Mouse (Mus musculus): ENCODE measurements around the gene Gps2. TPM values are rescaled to one million over a fixed set of nuclear protein-coding genes. Genes with fewer than 3 reads are reported as not detected.

Gene Gps2
- polyA plus RNA-seq, 2 experiments = 79.5 to 82.7 TPM

GRCm38 (mm10) chr11:69933066-69933465 is 19.4 kb downstream of the Gps2 start:
- no peaks in the 10 kb centered on the region for H3K9me3 ChIP-seq (ENCODE audit: control insufficient read depth, low read length)
- no peak overlapping the region for H3K9ac ChIP-seq (replicated peaks)
- H3K27ac ChIP-seq = no peak overlapping the region
- TF ChIP-seq CTCF (IDR thresholded peaks at IDR 0.05; ENCODE audit: low read depth) = no peak
- no peak for TF ChIP-seq EP300 (IDR thresholded peaks at IDR 0.05; ENCODE audit: low read depth)
- no peaks in the 10 kb centered on the region for H3K36me3 ChIP-seq (replicated peaks; ENCODE audit: control insufficient read depth, insufficient read depth, low read depth)
- H3K4me2 ChIP-seq (ENCODE audit: low read depth) = no peak overlapping the region
- WGBS (ENCODE audit: insufficient replicate concordance) = 53% methylated on average over 4 of the region's 4 CpGs
- H3K4me3 ChIP-seq (ENCODE audit: insufficient read depth in 1 of 2, low read depth in 2 of 2, low read length in 2 of 2) = no peak overlapping the region
- DNase-seq (ENCODE audit: low read depth in 3 of 3, low spot score in 3 of 3) (no peak), ATAC-seq (ENCODE audit: insufficient read depth) (no peak)
- peaks cover 39% of the 10 kb centered on the region for H3K27me3 ChIP-seq (ENCODE audit: control insufficient read depth, insufficient read depth, low read length)
- H3K4me1 ChIP-seq (replicated peaks; ENCODE audit: control insufficient read depth in 2 of 2, insufficient read depth in 2 of 2, low read length in 1 of 2) = peaks cover 10 to 12% of the 10 kb centered on the region in 2 experiments

DNA sequence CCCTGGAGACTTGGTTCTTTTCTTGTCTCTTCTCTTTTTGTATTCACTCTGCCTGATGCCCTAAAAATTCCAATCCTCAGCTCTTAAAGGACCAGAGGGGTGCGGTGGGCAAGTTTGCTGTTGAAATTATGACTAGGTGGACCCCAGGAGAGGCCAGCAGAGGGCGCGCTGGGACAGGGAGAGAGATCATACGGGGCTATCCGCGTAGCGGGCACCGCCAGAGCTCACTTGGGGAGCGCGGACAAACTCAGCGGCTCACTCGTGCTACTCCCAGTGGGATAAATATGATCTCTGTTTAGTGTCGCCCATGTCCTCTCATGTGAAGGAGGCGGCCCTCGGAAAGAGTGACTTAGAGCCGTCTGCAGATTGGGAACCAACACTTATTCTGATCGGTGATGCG is 20.5 kb downstream of the Gps2 start:
- Histone ChIP-seq H3K4me2 (ENCODE audit: low read depth) (peak overlapping the region; percentile 73), H3K9me3 (ENCODE audit: control insufficient read depth, low read length) (no peaks in the 10 kb centered on the region), H3K36me3 (replicated peaks; ENCODE audit: control insufficient read depth, insufficient read depth, low read depth) (no peaks in the 10 kb centered on the region), H3K9ac (replicated peaks) (no peak overlapping the region), H3K4me3 (ENCODE audit: insufficient read depth in 1 of 2, low read depth in 2 of 2, low read length in 2 of 2) (peak overlapping the region; percentile 8 to 25; a peak in 2 of 4 replicates), H3K27me3 (ENCODE audit: control insufficient read depth, insufficient read depth, low read length) (peaks cover 50% of the 10 kb centered on the region), H3K27ac (no peak overlapping the region), H3K4me1 (replicated peaks; ENCODE audit: control insufficient read depth in 2 of 2, insufficient read depth in 2 of 2, low read length in 1 of 2) (peaks cover 10 to 12% of the 10 kb centered on the region in 2 experiments)
- TF ChIP-seq EP300 (IDR thresholded peaks at IDR 0.05; ENCODE audit: low read depth) (no peak), CTCF (IDR thresholded peaks at IDR 0.05; ENCODE audit: low read depth) (peak; percentile 98)
- ATAC-seq (ENCODE audit: insufficient read depth) (peak; percentile 59), DNase-seq (ENCODE audit: low read depth in 3 of 3, low spot score in 3 of 3) (peak; percentile 67 to 80 (median 71))
- 2% methylated on average over 18 of the region's 18 CpGs for WGBS (ENCODE audit: insufficient replicate concordance)

GRCm38 (mm10) chr11:69934681-69935080 is 21.0 kb downstream of the Gps2 start:
- TF ChIP-seq CTCF (IDR thresholded peaks at IDR 0.05; ENCODE audit: low read depth) = no peak
- TF ChIP-seq EP300 (IDR thresholded peaks at IDR 0.05; ENCODE audit: low read depth) = no peak
- Histone ChIP-seq H3K4me3 (ENCODE audit: insufficient read depth in 1 of 2, low read depth in 2 of 2, low read length in 2 of 2) (peak overlapping the region in 1 of 2 experiments; percentile 25; a peak in 2 of 4 replicates), H3K9me3 (ENCODE audit: control insufficient read depth, low read length) (no peaks in the 10 kb centered on the region), H3K4me1 (replicated peaks; ENCODE audit: control insufficient read depth in 2 of 2, insufficient read depth in 2 of 2, low read length in 1 of 2) (peaks cover 10 to 12% of the 10 kb centered on the region in 2 experiments), H3K27me3 (ENCODE audit: control insufficient read depth, insufficient read depth, low read length) (peaks cover 53% of the 10 kb centered on the region), H3K36me3 (replicated peaks; ENCODE audit: control insufficient read depth, insufficient read depth, low read depth) (no peaks in the 10 kb centered on the region), H3K4me2 (ENCODE audit: low read depth) (peak overlapping the region; percentile 73), H3K27ac (no peak overlapping the region), H3K9ac (replicated peaks) (no peak overlapping the region)
- DNase-seq (ENCODE audit: low read depth in 3 of 3, low spot score in 3 of 3) (no peak), ATAC-seq (ENCODE audit: insufficient read depth) (no peak)
- WGBS (ENCODE audit: insufficient replicate concordance) = 12% methylated on average over 6 of the region's 6 CpGs

- H3K27ac ChIP-seq = no peak within 1 kb of the TSS
- WGBS (ENCODE audit: insufficient replicate concordance) = 2% methylated on average over 61 of the region's 62 CpGs
- peak within 1 kb of the TSS; percentile 39; the same call in 1 of the 2 replicates for H3K9ac ChIP-seq (replicated peaks)
- peaks cover 10 to 12% of the 10 kb centered on the region in 2 experiments for H3K4me1 ChIP-seq (replicated peaks; ENCODE audit: control insufficient read depth in 2 of 2, insufficient read depth in 2 of 2, low read length in 1 of 2)
- no peaks in the 10 kb centered on the region for H3K36me3 ChIP-seq (replicated peaks; ENCODE audit: control insufficient read depth, insufficient read depth, low read depth)
- peak within 1 kb of the TSS; percentile 73 for H3K4me2 ChIP-seq (ENCODE audit: low read depth)
- H3K9me3 ChIP-seq (ENCODE audit: control insufficient read depth, low read length) = no peaks in the 10 kb centered on the region
- peak within 1 kb of the TSS; percentile 10 to 53 for H3K4me3 ChIP-seq (ENCODE audit: insufficient read depth in 1 of 2, low read depth in 2 of 2, low read length in 2 of 2)
- H3K27me3 ChIP-seq (ENCODE audit: control insufficient read depth, insufficient read depth, low read length) = peaks cover 53% of the 10 kb centered on the region
- TF ChIP-seq EP300 (IDR thresholded peaks at IDR 0.05; ENCODE audit: low read depth) (no peak), CTCF (IDR thresholded peaks at IDR 0.05; ENCODE audit: low read depth) (0 out of 2 replicates have a peak, but pooled peaks have one; percentile 18)
- ATAC-seq (ENCODE audit: insufficient read depth) (peak; percentile 75), DNase-seq (ENCODE audit: low read depth in 3 of 3, low spot score in 3 of 3) (peak in 1 of 3 experiments; percentile 74)
These were observed 21.6 kb downstream of the Gps2 start, which contains the start of gene Ybx2 for GRCm38 (mm10) chr11:69935137-69935879. Ybx2 (plus strand) TSS chr11:69935796.

DNA sequence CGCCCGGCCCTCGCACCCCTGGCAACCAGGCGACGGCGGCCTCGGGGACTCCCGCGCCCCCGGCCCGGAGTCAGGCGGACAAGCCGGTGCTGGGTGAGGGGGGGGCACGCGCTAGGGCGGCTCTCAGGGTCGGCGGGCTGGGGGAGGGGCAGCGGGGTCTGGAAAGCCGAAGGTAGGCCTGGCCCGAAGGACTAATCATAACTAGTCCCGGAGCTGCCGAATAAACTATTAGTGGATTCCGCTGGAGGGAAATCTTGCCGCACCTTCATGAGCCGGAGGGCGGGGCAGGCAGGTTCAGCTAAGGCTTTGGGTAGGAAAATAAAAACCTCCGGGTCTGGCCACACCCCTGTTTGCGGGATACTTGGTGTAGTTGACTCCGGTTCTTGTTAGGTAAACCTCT is 22.5 kb downstream of the Gps2 start:
- no peak for TF ChIP-seq EP300 (IDR thresholded peaks at IDR 0.05; ENCODE audit: low read depth)
- no peak for TF ChIP-seq CTCF (IDR thresholded peaks at IDR 0.05; ENCODE audit: low read depth)
- H3K4me1 ChIP-seq (replicated peaks; ENCODE audit: control insufficient read depth in 2 of 2, insufficient read depth in 2 of 2, low read length in 1 of 2) = peaks cover 10 to 12% of the 10 kb centered on the region in 2 experiments
- no peak overlapping the region for H3K27ac ChIP-seq
- WGBS (ENCODE audit: insufficient replicate concordance) = 5% methylated on average over 30 of the region's 30 CpGs
- peak overlapping the region in 1 of 2 experiments; percentile 53; a peak in 2 of 4 replicates for H3K4me3 ChIP-seq (ENCODE audit: insufficient read depth in 1 of 2, low read depth in 2 of 2, low read length in 2 of 2)
- H3K27me3 ChIP-seq (ENCODE audit: control insufficient read depth, insufficient read depth, low read length) = peaks cover 53% of the 10 kb centered on the region
- H3K9me3 ChIP-seq (ENCODE audit: control insufficient read depth, low read length) = no peaks in the 10 kb centered on the region
- ATAC-seq (ENCODE audit: insufficient read depth) (no peak), DNase-seq (ENCODE audit: low read depth in 3 of 3, low spot score in 3 of 3) (no peak)
- H3K4me2 ChIP-seq (ENCODE audit: low read depth) = peak overlapping the region; percentile 73
- no peaks in the 10 kb centered on the region for H3K36me3 ChIP-seq (replicated peaks; ENCODE audit: control insufficient read depth, insufficient read depth, low read depth)
- H3K9ac ChIP-seq (replicated peaks) = no peak overlapping the region
